Mouse (Mus musculus) spleen, adult 2 months (tissue): Measurements from ENCODE around the gene Auts2. TPM values are rescaled to one million over a fixed set of nuclear protein-coding genes. Genes with fewer than 3 reads are reported as not detected.

Experiments used
- DNase-seq, 2 experiments: peaks; one replicate each; pipeline versions ENCODE4 v3.0.0 to v3.0.0-alpha.2; 2012 to 2021; ENCODE audit warnings: low spot score in 2 of 2, low read depth in 1 of 2
- H3K27ac ChIP-seq: fragments of 200-500 bp; 2 replicates; pipeline ENCODE4 v1.5.1; 2012; ENCODE audit warnings: low read length, inconsistent platforms; ENCODE audit not compliant: insufficient read depth
- H3K27me3 ChIP-seq: fragments of 200-500 bp; 2 replicates; pipeline ENCODE4 v1.6.1; 2012; ENCODE audit warnings: mild to moderate bottlenecking, moderate library complexity, low read length, inconsistent platforms; ENCODE audit not compliant: control insufficient read depth, insufficient read depth
- H3K36me3 ChIP-seq: fragments of 200-500 bp; 2 replicates; pipeline ENCODE4 v1.6.1; 2012; ENCODE audit warnings: mild to moderate bottlenecking, low read length, inconsistent platforms; ENCODE audit not compliant: control insufficient read depth, insufficient read depth
- H3K4me1 ChIP-seq: fragments of 200-500 bp; 2 replicates; pipeline ENCODE4 v1.6.1; 2011; ENCODE audit warnings: inconsistent platforms; ENCODE audit not compliant: control insufficient read depth, insufficient read depth, insufficient read length
- H3K4me3 ChIP-seq: fragments of 200-500 bp; 2 replicates; pipeline ENCODE4 v1.5.1; 2011; ENCODE audit warnings: mild to moderate bottlenecking, inconsistent platforms; ENCODE audit not compliant: insufficient read depth, insufficient read length; ENCODE audit errors: extremely low read depth
- CTCF ChIP-seq: fragments of 200-500 bp; IDR thresholded peaks from 2 replicates; pipeline ENCODE4 v1.5.1; 2011; ENCODE audit warnings: mild to moderate bottlenecking, inconsistent platforms; ENCODE audit not compliant: insufficient read depth, insufficient read length, insufficient replicate concordance; ENCODE audit errors: extremely low read depth
- POLR2A ChIP-seq: fragments of 200-500 bp; IDR thresholded peaks from 2 replicates; pipeline ENCODE4 v1.6.1; 2011; ENCODE audit warnings: low read depth, low read length, inconsistent platforms
- WGBS: fragments of 180-500 bp; shearing (Covaris S2); methylation state at CpG from one replicate; pipeline ENCODE4 v1.1.7; 2018; 5-methylcytosine and 5-hydroxymethylcytosine counted together
- polyA plus RNA-seq: library from polyadenylated mRNA; depleted of rRNA; stranded (reverse); fragments of >200 nt; gene quantifications from 2 replicates; pipeline ENCODE4 v1.2.3, GENCODE M21; 2012

Gene Auts2
- polyA plus RNA-seq, 1 experiment = 1.3 TPM

- H3K27ac ChIP-seq = no peak overlapping the region
- TF ChIP-seq CTCF (no peak), POLR2A (no peak)
- no peaks in the 10 kb centered on the region for H3K27me3 ChIP-seq
- WGBS = 93% methylated on average over 7 of the region's 7 CpGs
- no peak for DNase-seq
- H3K4me3 ChIP-seq = no peak overlapping the region
- no peaks in the 10 kb centered on the region for H3K36me3 ChIP-seq
- H3K4me1 ChIP-seq = no peaks in the 10 kb centered on the region
Observed at GRCm38 (mm10) chr5:132458498-132458897, 84.6 kb downstream of the Auts2 start.

- H3K27me3 ChIP-seq = no peaks in the 10 kb centered on the region
- no peak for DNase-seq
- no peak overlapping the region for H3K4me3 ChIP-seq
- H3K27ac ChIP-seq = no peak overlapping the region
- H3K36me3 ChIP-seq = no peaks in the 10 kb centered on the region
- 74% methylated on average over 2 of the region's 2 CpGs for WGBS
- no peaks in the 10 kb centered on the region for H3K4me1 ChIP-seq
- TF ChIP-seq CTCF = no peak
- no peak for TF ChIP-seq POLR2A
Observed at GRCm38 (mm10) chr5:132452381-132452780, 90.8 kb downstream of the Auts2 start.

- TF ChIP-seq POLR2A (no peak), CTCF (no peak)
- H3K36me3 ChIP-seq = no peaks in the 10 kb centered on the region
Observed at GRCm38 (mm10) chr5:132450071-132450470, 93.1 kb downstream of the Auts2 start.

GRCm38 (mm10) chr5:132448401-132449066 is 94.6 kb downstream of the Auts2 start:
- H3K27ac ChIP-seq = no peak overlapping the region
- no peak for DNase-seq
- H3K36me3 ChIP-seq = no peaks in the 10 kb centered on the region
- no peaks in the 10 kb centered on the region for H3K27me3 ChIP-seq
- no peak overlapping the region for H3K4me3 ChIP-seq
- TF ChIP-seq POLR2A = no peak
- TF ChIP-seq CTCF = no peak
- 91% methylated on average over 6 of the region's 6 CpGs for WGBS
- no peaks in the 10 kb centered on the region for H3K4me1 ChIP-seq

More at GRCm38 (mm10) chr5:132450071-132450470, 93.1 kb downstream of the Auts2 start:
- H3K4me3 ChIP-seq = no peak overlapping the region
- no peak for DNase-seq
- H3K27ac ChIP-seq = no peak overlapping the region
- H3K27me3 ChIP-seq = no peaks in the 10 kb centered on the region
- 94% methylated on average over 3 of the region's 3 CpGs for WGBS
- H3K4me1 ChIP-seq = no peaks in the 10 kb centered on the region

- Histone ChIP-seq H3K4me1 (no peaks in the 10 kb centered on the region), H3K4me3 (no peak overlapping the region), H3K27ac (no peak overlapping the region), H3K36me3 (no peaks in the 10 kb centered on the region), H3K27me3 (no peaks in the 10 kb centered on the region)
- DNase-seq = no peak
- WGBS = 92% methylated on average over 4 of the region's 4 CpGs
- TF ChIP-seq POLR2A (no peak), CTCF (no peak)
Observed at GRCm38 (mm10) chr5:132445213-132445954, 97.8 kb downstream of the Auts2 start.

- DNase-seq = no peak
- Histone ChIP-seq H3K36me3 (no peaks in the 10 kb centered on the region), H3K27me3 (no peaks in the 10 kb centered on the region), H3K27ac (no peak overlapping the region), H3K4me3 (no peak overlapping the region), H3K4me1 (no peaks in the 10 kb centered on the region; the same call in 1 of the 2 replicates)
- WGBS = 85% methylated on average over 4 of the region's 4 CpGs
- no peak for TF ChIP-seq POLR2A
- TF ChIP-seq CTCF = no peak
Observed at GRCm38 (mm10) chr5:132442948-132443347, 100.2 kb downstream of the Auts2 start.

GRCm38 (mm10) chr5:132438414-132438813 is 104.7 kb downstream of the Auts2 start:
- H3K4me1 ChIP-seq = no peaks in the 10 kb centered on the region; the same call in 1 of the 2 replicates
- H3K36me3 ChIP-seq = no peaks in the 10 kb centered on the region
- WGBS = 75% methylated on average over 4 of the region's 4 CpGs
- no peak overlapping the region for H3K4me3 ChIP-seq
- DNase-seq = no peak
- no peak overlapping the region for H3K27ac ChIP-seq
- TF ChIP-seq POLR2A (no peak), CTCF (no peak)
- no peaks in the 10 kb centered on the region for H3K27me3 ChIP-seq
